ENCODE assay signal across 8 mouse cellular contexts in genomic region chr19:6363411-6364240, GRCm38 (mm10). TPM values are rescaled to one million over a fixed set of nuclear protein-coding genes. Genes with fewer than 3 reads are reported as not detected.
DNase-seq lines count a peak whose midpoint lies in the region; ATAC-seq and TF ChIP-seq lines count a peak whose summit lies in the region.

TSS of gene Sf1 (plus strand) at chr19:6363690.

- H3K4me3 ChIP-seq in bone marrow, adult 2 months (replicated peaks; ENCODE audit: control insufficient read depth, low read depth, low read length): peak within 1 kb of the TSS; percentile 92
- peak within 1 kb of the TSS; percentile 85 for H3K4me3 ChIP-seq in embryonic facial prominence, embryonic 15.5 days (replicated peaks)
- peak within 1 kb of the TSS; percentile 100 for H3K4me3 ChIP-seq in limb, embryonic 14.5 days (replicated peaks; ENCODE audit: low read length)

- TF ChIP-seq POLR2A in bone marrow, adult 2 months (IDR thresholded peaks at IDR 0.05; ENCODE audit: borderline replicate concordance, control insufficient read depth, low read depth, low read length): peak; percentile 87
- TF ChIP-seq POLR2A in limb, embryonic 14.5 days (IDR thresholded peaks at IDR 0.05; ENCODE audit: borderline replicate concordance, extremely low read depth, insufficient read depth, insufficient read length): 0 out of 2 replicates have a peak, but pooled peaks have one; percentile 69

- peak within 1 kb of the TSS; percentile 90 for H3K9ac ChIP-seq in embryonic facial prominence, embryonic 15.5 days
- H3K9ac ChIP-seq in limb, embryonic 14.5 days (ENCODE audit: low read depth, low read length, severe bottlenecking): peak within 1 kb of the TSS; percentile 99

- DNase-seq in 416B (ENCODE audit: low read depth): peak; percentile 100
- peak; percentile 100 for DNase-seq in heart, adult 8-10 months (ENCODE audit: low spot score)
- DNase-seq in kidney, adult 9 months: peak; percentile 100
- DNase-seq in limb, embryonic 14.5 days (ENCODE audit: low spot score): peak; percentile 100
- DNase-seq in monocyte, adult 2 months (ENCODE audit: low read depth in 1 of 2, low spot score in 2 of 2): peak; percentile 99
- peak; percentile 100 for DNase-seq in spleen, postnatal 36 days (ENCODE audit: low spot score in 2 of 2)

- 1% methylated on average over 84 of the region's 85 CpGs for WGBS in bone marrow, adult 2 months
- under 1% methylated on average over 84 of the region's 85 CpGs for WGBS in embryonic facial prominence, embryonic 15.5 days
- under 1% methylated on average over 81 of the region's 85 CpGs for WGBS in limb, embryonic 14.5 days

- H3K4me2 ChIP-seq in embryonic facial prominence, embryonic 15.5 days (replicated peaks): peak within 1 kb of the TSS; percentile 83
- H3K4me2 ChIP-seq in limb, embryonic 14.5 days (replicated peaks; ENCODE audit: low read depth, low read length, severe bottlenecking): peak within 1 kb of the TSS; percentile 94

- TF ChIP-seq CTCF in bone marrow, adult 2 months (IDR thresholded peaks at IDR 0.05; ENCODE audit: control insufficient read depth, insufficient read depth, low read length): no peak

- peak within 1 kb of the TSS; percentile 100 for H3K27ac ChIP-seq in bone marrow, adult 2 months (ENCODE audit: control insufficient read depth, insufficient read depth, low read depth, low read length, poor library complexity)
- peak within 1 kb of the TSS; percentile 96 for H3K27ac ChIP-seq in embryonic facial prominence, embryonic 15.5 days (replicated peaks)
- H3K27ac ChIP-seq in limb, embryonic 14.5 days (replicated peaks; ENCODE audit: low read depth, low read length): peak within 1 kb of the TSS; percentile 98

- no peaks in the 10 kb centered on the region; the same call in 1 of the 2 replicates for H3K4me1 ChIP-seq in bone marrow, adult 2 months (ENCODE audit: control insufficient read depth, insufficient read depth, low read length)
- peaks cover 28% of the 10 kb centered on the region for H3K4me1 ChIP-seq in embryonic facial prominence, embryonic 15.5 days
- peaks cover 13% of the 10 kb centered on the region for H3K4me1 ChIP-seq in limb, embryonic 14.5 days (ENCODE audit: control insufficient read depth, insufficient read depth, low read length)

- H3K9me3 ChIP-seq in embryonic facial prominence, embryonic 15.5 days (replicated peaks): no peaks in the 10 kb centered on the region
- no peaks in the 10 kb centered on the region for H3K9me3 ChIP-seq in limb, embryonic 14.5 days (ENCODE audit: control insufficient read depth, low read length)

- ATAC-seq in embryonic facial prominence, embryonic 15.5 days (ENCODE audit: insufficient number of reproducible peaks, low FRiP score, low TSS enrichment, low read depth): peak; percentile 98
- peak; percentile 98 for ATAC-seq in limb, embryonic 14.5 days (ENCODE audit: low FRiP score, low read depth)

- no peaks in the 10 kb centered on the region for H3K27me3 ChIP-seq in embryonic facial prominence, embryonic 15.5 days
- no peaks in the 10 kb centered on the region for H3K27me3 ChIP-seq in limb, embryonic 14.5 days (ENCODE audit: control insufficient read depth, insufficient read depth, low read length)

- peaks cover 33% of the 10 kb centered on the region for H3K36me3 ChIP-seq in embryonic facial prominence, embryonic 15.5 days
- peaks cover 41% of the 10 kb centered on the region for H3K36me3 ChIP-seq in limb, embryonic 14.5 days (ENCODE audit: control insufficient read depth, insufficient read depth, low read length)

RNA-seq across cellular contexts. Expression of gene Sf1, which starts in this region (rescaled TPM):
- polyA plus RNA-seq in bone marrow, adult 2 months (2011; ENCODE audit: insufficient read depth, insufficient read length, low replicate concordance, missing spikeins): 120 and 184 TPM in 2 replicates
- polyA plus RNA-seq in embryonic facial prominence, embryonic 15.5 days (2015; fragmentation: Nextera tagmentation; extraction: Ambion mirVana): 132 and 145 TPM in 2 replicates
- 100 to 1,000 TPM in 1 of 4 experiments, 10 to 100 TPM in 3; 84.3 to 103 (median 91.3) TPM for total RNA-seq in heart, adult 8-10 months (2022)
- polyA plus RNA-seq in limb, embryonic 14.5 days (2012; rRNA removed): 252 and 276 TPM in 2 replicates
- 149 and 159 TPM in 2 replicates for polyA plus RNA-seq in limb, embryonic 14.5 days (2014; fragmentation: Nextera tagmentation; extraction: Ambion mirVana)

Comparison
In these comparisons a context has a peak if more than half of its experiments do, and no peak if none do; other contexts are left out.
1. Peak in every context shown above with its lines: DNase-seq, ATAC-seq, H3K4me3 ChIP-seq and H3K27ac ChIP-seq.